Mouse (Mus musculus) brain, embryonic 14.5 days (tissue): ENCODE results near the gene Nxn.

Experiments
- CTCF ChIP-seq: fragments of 200-500 bp; IDR thresholded peaks from 2 replicates; pipeline ENCODE4 v1.5.1; 2012; ENCODE audit warnings: inconsistent platforms, mild to moderate bottlenecking, moderate library complexity, borderline replicate concordance; ENCODE audit not compliant: insufficient read depth, insufficient read length; ENCODE audit errors: extremely low read depth
- POLR2A ChIP-seq: fragments of 200-500 bp; IDR thresholded peaks from 2 replicates; pipeline ENCODE4 v1.6.1; 2012; ENCODE audit warnings: mild to moderate bottlenecking, inconsistent platforms, borderline replicate concordance; ENCODE audit not compliant: poor library complexity, insufficient read depth, insufficient read length, severe bottlenecking; ENCODE audit errors: extremely low read depth

- no peak for TF ChIP-seq POLR2A
- TF ChIP-seq CTCF: no peak
These were observed 19.5 kb upstream of the Nxn start for GRCm38 (mm10) chr11:76418423-76418822.
